Mouse (Mus musculus) kidney, adult 2 months (tissue): ENCODE measurements around the gene Ggt6. TPM values are rescaled to one million over a fixed set of nuclear protein-coding genes. Genes with fewer than 3 reads are reported as not detected.
A peak's percentile ranks its signal among the peaks of the same experiment; 100 is the strongest.

Source experiments
- DNase-seq: peaks from one replicate; pipeline ENCODE4 v3.0.0; 2021
- H3K27ac ChIP-seq: fragments of 200-500 bp; 2 replicates; pipeline ENCODE4 v1.5.1; 2012; ENCODE audit warnings: low read depth, low read length, control low read depth, inconsistent platforms; ENCODE audit not compliant: insufficient read depth
- H3K27me3 ChIP-seq: fragments of 200-500 bp; replicated peaks from 2 replicates; pipeline ENCODE4 v1.6.1; 2012; ENCODE audit warnings: mild to moderate bottlenecking, moderate library complexity, low read length, inconsistent platforms; ENCODE audit not compliant: control insufficient read depth, insufficient read depth
- H3K36me3 ChIP-seq: fragments of 200-500 bp; 2 replicates; pipeline ENCODE4 v1.6.1; 2012; ENCODE audit warnings: mild to moderate bottlenecking, moderate library complexity, low read length, inconsistent platforms; ENCODE audit not compliant: control insufficient read depth, insufficient read depth
- H3K4me1 ChIP-seq: fragments of 200-500 bp; 2 replicates; pipeline ENCODE4 v1.6.1; 2011; ENCODE audit warnings: low read length; ENCODE audit not compliant: control insufficient read depth, insufficient read depth
- H3K4me3 ChIP-seq: fragments of 200-500 bp; 2 replicates; pipeline ENCODE4 v1.5.1; 2011; ENCODE audit warnings: mild to moderate bottlenecking, low read depth, low read length, control low read depth; ENCODE audit not compliant: insufficient read depth
- CTCF ChIP-seq: fragments of 200-500 bp; conservative IDR thresholded peaks from 2 replicates; pipeline ENCODE4 v1.5.1; 2011; ENCODE audit warnings: low read depth, mild to moderate bottlenecking, control low read depth, low read length, moderate library complexity, mixed read lengths; ENCODE audit not compliant: insufficient read depth, insufficient read length
- POLR2A ChIP-seq: fragments of 200-500 bp; IDR thresholded peaks from one replicate; pipeline ENCODE4 v1.6.1; 2011; ENCODE audit warnings: low read depth, low read length, control low read depth
- WGBS: fragments of 180-500 bp; shearing (Covaris S2); methylation state at CpG from one replicate; pipeline ENCODE4 v1.1.7; 2018; 5-methylcytosine and 5-hydroxymethylcytosine counted together
- polyA plus RNA-seq: library from polyadenylated mRNA; depleted of rRNA; stranded (reverse); fragments of >200 nt; gene quantifications from 2 replicates; pipeline ENCODE4 v1.2.3, GENCODE M21; 2012

The Ggt6 gene
- polyA plus RNA-seq, 1 experiment: 24.3 TPM

- Histone ChIP-seq H3K36me3 (no peaks in the 10 kb centered on the region), H3K27me3 (no peaks in the 10 kb centered on the region), H3K27ac (no peak overlapping the region), H3K4me3 (no peak overlapping the region), H3K4me1 (no peaks in the 10 kb centered on the region)
- DNase-seq: no peak
- TF ChIP-seq POLR2A: no peak
- no peak for TF ChIP-seq CTCF
- WGBS: 85% methylated on average over 6 of the region's 6 CpGs
Observed at GRCm38 (mm10) chr11:72395652-72396051, 39.7 kb upstream of the Ggt6 start.

- peaks cover 6% of the 10 kb centered on the region for H3K4me1 ChIP-seq
- DNase-seq: no peak
- no peak overlapping the region for H3K27ac ChIP-seq
- H3K4me3 ChIP-seq: no peak overlapping the region
- WGBS: 72% methylated on average over 7 of the region's 7 CpGs
- H3K27me3 ChIP-seq: no peaks in the 10 kb centered on the region
- no peaks in the 10 kb centered on the region for H3K36me3 ChIP-seq
- no peak for TF ChIP-seq CTCF
- TF ChIP-seq POLR2A: no peak
Observed at GRCm38 (mm10) chr11:72396621-72397020, 38.7 kb upstream of the Ggt6 start.

GRCm38 (mm10) chr11:72397072-72397471, 38.3 kb upstream of the Ggt6 start:
- H3K27me3 ChIP-seq: no peaks in the 10 kb centered on the region
- peaks cover 10% of the 10 kb centered on the region for H3K4me1 ChIP-seq
- H3K27ac ChIP-seq: no peak overlapping the region
- H3K4me3 ChIP-seq: no peak overlapping the region
- TF ChIP-seq CTCF: no peak
- TF ChIP-seq POLR2A: no peak
- no peaks in the 10 kb centered on the region for H3K36me3 ChIP-seq
- 44% methylated on average over 10 of the region's 10 CpGs for WGBS
- DNase-seq: peak; percentile 61

GRCm38 (mm10) chr11:72397811-72398525, 37.4 kb upstream of the Ggt6 start:
- Histone ChIP-seq H3K4me1 (peaks cover 17% of the 10 kb centered on the region), H3K27ac (no peak overlapping the region)

GRCm38 (mm10) chr11:72401068-72401467, 34.3 kb upstream of the Ggt6 start:
- Histone ChIP-seq H3K36me3 (no peaks in the 10 kb centered on the region), H3K4me1 (peaks cover 22% of the 10 kb centered on the region), H3K27me3 (no peaks in the 10 kb centered on the region), H3K27ac (peak overlapping the region; percentile 73), H3K4me3 (no peak overlapping the region)
- WGBS: 56% methylated on average over 12 of the region's 12 CpGs
- TF ChIP-seq CTCF (no peak), POLR2A (no peak)
- peak; percentile 62 for DNase-seq

More at GRCm38 (mm10) chr11:72397811-72398525, 37.4 kb upstream of the Ggt6 start:
- no peaks in the 10 kb centered on the region for H3K36me3 ChIP-seq
- TF ChIP-seq CTCF: no peak
- TF ChIP-seq POLR2A: no peak
- DNase-seq: no peak
- no peak overlapping the region for H3K4me3 ChIP-seq
- H3K27me3 ChIP-seq: no peaks in the 10 kb centered on the region
- WGBS: 91% methylated on average over 8 of the region's 8 CpGs

GRCm38 (mm10) chr11:72402017-72402416, 33.3 kb upstream of the Ggt6 start:
- Histone ChIP-seq H3K27ac (peak overlapping the region; percentile 90), H3K4me1 (peaks cover 24% of the 10 kb centered on the region), H3K4me3 (no peak overlapping the region), H3K27me3 (no peaks in the 10 kb centered on the region), H3K36me3 (no peaks in the 10 kb centered on the region)
- no peak for TF ChIP-seq CTCF
- no peak for TF ChIP-seq POLR2A
- 29% methylated on average over 5 of the region's 5 CpGs for WGBS
- DNase-seq: peak; percentile 72

- Histone ChIP-seq H3K4me3 (no peak overlapping the region), H3K4me1 (peaks cover 24% of the 10 kb centered on the region), H3K27ac (peak overlapping the region; percentile 90), H3K27me3 (no peaks in the 10 kb centered on the region), H3K36me3 (no peaks in the 10 kb centered on the region)
- WGBS: 76% methylated on average over 12 of the region's 12 CpGs
- DNase-seq: no peak
- TF ChIP-seq CTCF (no peak), POLR2A (no peak)
Observed at GRCm38 (mm10) chr11:72402969-72403368, 32.4 kb upstream of the Ggt6 start.

- no peak for DNase-seq
- Histone ChIP-seq H3K4me1 (peaks cover 31% of the 10 kb centered on the region), H3K27me3 (no peaks in the 10 kb centered on the region), H3K4me3 (no peak overlapping the region), H3K27ac (peak overlapping the region; percentile 11; the same call in 1 of the 2 replicates), H3K36me3 (no peaks in the 10 kb centered on the region)
- TF ChIP-seq POLR2A (no peak), CTCF (no peak)
- 63% methylated on average over 4 of the region's 4 CpGs for WGBS
Observed at GRCm38 (mm10) chr11:72405532-72405931, 29.8 kb upstream of the Ggt6 start.
